Mouse (Mus musculus) gastrocnemius, postnatal 36 days (tissue): ENCODE data around the gene Dpy30. TPM values are rescaled to one million over a fixed set of nuclear protein-coding genes. Genes with fewer than 3 reads are reported as not detected.
A peak's percentile ranks its signal among the peaks of the same experiment; 100 is the strongest.

Experiments used
- DNase-seq, 2 experiments: peaks; one replicate each; pipeline ENCODE4 v3.0.0; 2022
- intact Hi-C: fragments of 180-260 bp; cut with DNase I; formaldehyde crosslinking; loops from one replicate; pipeline ENCODE4 v1.15.1; 2025
- total RNA-seq, 2 experiments: library from RNA; stranded (reverse); gene quantifications; 2 replicates each; pipeline ENCODE4 v1.2.3; 2021

Gene Dpy30
- total RNA-seq, 2 experiments from 2014 or later: 44.7 to 47.3 TPM

DNA sequence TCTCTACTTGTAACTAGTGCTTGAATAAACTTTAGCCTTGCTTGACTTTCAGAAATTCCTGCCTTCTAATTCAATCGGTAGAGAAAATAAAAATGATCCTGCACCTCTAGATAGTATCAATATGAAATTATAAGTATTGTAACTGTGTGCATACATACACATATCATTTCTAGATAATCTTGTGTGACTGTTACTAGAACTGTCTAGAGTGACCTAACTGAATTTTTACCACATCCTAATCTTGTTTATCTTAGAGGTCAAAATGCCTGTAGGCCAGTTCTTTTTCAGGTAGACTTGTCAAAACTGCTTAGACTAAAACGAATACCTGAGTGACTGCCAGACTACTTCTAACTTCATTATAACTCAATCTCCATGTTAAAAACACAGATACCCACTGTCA, 53.5 kb downstream of the Dpy30 start:
- no peak for DNase-seq
- intact Hi-C loops: no loop called here

DNA sequence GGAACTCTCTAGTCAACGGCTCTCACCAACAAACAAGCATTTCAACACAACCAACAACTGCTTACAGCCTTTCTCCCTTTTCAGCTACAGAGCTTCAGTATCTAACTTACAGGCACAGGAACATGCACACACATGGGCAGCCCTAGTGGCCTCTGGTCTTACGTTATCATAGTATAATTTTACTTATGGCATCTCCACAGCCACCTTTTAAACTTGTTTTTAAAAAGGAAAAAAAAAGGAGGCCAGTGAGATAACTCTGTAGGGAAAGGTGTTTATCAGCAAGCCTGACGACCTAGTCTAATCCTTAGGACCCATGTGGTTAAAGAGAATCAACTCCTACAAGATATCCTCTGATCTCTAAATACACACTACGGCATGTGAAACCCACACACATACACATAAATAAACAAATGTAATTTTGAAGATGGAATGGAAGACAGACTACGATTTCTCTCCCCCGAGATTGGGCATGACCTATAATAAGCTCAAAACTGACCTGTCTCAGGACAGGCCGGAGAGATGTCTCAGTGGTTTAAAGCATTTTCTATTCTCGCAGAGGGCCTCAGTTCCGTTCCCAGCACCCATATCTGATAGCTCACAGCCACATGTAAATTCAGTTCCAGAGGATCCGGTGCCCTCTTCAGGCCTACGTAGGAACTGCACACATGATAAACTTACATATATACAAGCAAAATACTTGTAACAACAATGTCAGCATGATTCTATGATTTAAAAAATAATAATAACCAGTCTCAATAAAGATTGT, 56.1 kb downstream of the Dpy30 start:
- intact Hi-C loops: loop anchor here (2.0 kb wide), 1 partner anchor 23 kb away; no protein-coding TSS in a partner anchor
- DNase-seq: no peak

DNA sequence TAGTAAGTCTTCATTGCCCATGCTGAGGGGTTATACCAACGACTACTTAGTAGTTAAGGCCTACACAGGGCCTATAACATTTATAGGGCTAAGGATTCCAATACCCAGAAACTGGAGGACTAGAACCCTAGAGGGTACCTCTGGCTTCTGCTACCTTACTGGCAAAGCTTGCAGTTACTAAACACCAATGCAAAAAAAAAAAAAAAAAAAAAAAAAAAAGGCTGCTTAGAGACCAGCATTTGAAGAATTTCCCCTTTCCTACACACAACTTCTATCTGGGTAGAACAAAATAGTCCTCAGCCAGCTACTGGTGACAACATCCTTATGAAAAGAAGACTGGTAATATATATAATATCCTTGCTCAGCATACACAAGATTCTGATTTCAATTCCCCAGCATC, 58.1 kb downstream of the Dpy30 start:
- intact Hi-C loops: loop anchor here (2.0 kb wide), 1 partner anchor 21 kb away; no protein-coding TSS in a partner anchor
- no peak for DNase-seq

DNA sequence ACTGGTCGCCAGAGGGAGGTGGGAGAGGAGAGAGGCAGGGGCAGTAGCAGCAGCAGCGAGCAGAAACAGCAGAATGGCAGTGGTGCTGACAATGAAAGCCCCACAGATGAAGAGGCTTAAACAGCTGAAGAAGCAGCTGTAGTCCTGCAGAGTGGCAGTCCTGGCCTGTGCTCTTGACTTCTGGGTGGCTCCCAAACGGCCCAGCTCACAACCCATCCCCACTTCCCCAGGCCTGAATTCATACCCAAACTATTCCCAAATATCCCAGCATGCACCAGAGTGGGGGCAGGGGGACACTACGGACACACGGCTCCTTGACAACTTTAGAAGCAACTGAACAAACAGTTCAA, 58.6 kb downstream of the Dpy30 start:
- DNase-seq: no peak
- intact Hi-C loops: no loop called here

DNA sequence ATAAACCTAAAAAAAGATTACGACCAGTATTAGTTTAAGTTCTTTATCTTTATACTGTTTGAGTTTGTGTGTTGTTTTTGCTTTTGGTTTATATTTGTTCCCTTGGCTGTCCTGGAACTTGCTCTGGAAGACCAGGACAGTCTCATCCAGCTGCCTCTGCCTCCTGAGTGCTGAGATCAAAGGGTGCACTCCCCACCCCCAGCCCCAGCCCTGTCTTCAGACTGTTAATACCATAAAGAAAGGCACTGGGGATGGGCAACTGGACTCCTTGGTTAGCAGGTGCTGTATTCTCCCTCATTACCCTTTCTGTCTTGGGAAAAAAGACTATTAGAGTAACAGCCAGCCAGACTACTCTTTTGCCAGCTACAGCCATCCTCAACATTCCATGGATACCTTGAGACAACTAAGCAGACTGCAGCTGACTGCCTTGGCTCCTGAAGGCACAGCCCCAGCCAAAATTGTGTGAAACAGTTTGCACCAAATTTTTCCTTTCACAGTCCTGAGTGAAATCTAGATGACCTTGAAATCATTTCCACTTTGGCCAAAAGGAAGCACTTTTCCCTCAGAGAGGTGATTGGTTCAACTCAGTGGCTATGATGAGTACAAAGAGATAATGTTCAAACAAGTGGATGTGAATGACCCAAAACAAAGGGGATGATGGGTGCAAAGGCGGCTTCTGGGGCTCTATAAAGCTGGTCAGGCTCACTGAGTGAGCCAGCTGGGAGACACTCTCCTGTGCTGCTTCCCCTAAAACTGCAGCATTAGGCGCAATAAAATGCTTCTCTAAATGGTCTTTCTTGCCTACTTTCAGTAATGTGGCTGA, 59.2 kb downstream of the Dpy30 start:
- peak; percentile 29 to 37 for DNase-seq
- intact Hi-C loops: no loop called here

DNA sequence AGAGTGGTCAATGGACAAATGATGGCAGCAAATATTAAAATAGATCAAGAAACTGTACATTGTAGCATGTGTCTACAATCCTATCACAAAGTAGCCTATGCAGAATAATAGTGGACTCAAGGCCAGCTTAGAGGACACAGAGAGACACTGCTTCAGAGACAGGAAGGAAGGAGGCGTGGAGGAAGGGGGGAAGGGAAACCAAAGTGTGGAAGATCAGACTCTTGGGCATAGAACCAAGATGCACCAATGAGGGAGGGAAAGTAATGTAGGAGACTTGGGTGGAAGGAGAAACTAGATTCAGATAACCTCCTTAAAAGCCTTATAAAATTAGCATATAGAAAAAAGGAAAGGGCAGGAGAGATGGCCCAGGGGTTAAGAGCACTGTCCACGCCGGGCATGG, 61.3 kb downstream of the Dpy30 start:
- intact Hi-C loops: no loop called here
- DNase-seq: no peak

Other genes starting within 250 kb of the Dpy30 start
- gene Memo1, start 28.4 kb downstream of the Dpy30 start, total RNA-seq: 10 to 100 TPM; 53.7 to 54.6 TPM
- gene Spast, start 15.0 kb upstream of the Dpy30 start, total RNA-seq: 10 to 100 TPM; 41.3 to 44.0 TPM
- 1 to 10 TPM; 4.3 to 7.0 TPM for gene Slc30a6, start 71.7 kb upstream of the Dpy30 start, total RNA-seq
- gene Nlrc4, start 135.2 kb upstream of the Dpy30 start, total RNA-seq: under 1 TPM; 0.08 to 0.25 TPM
- gene Yipf4, start 165.5 kb upstream of the Dpy30 start, total RNA-seq: 10 to 100 TPM; 19.5 to 25.6 TPM
- 10 to 100 TPM; 50.1 to 60.1 TPM for gene Birc6, start 204.4 kb upstream of the Dpy30 start, total RNA-seq